Mouse (Mus musculus) T-helper 1 cell (primary cell): ENCODE measurements around the gene Spryd4.
"Not testable (repeated sequence)": the region's sequence is repeated elsewhere in the genome, so short reads cannot be mapped to it uniquely, and the experiment has no call there.

Experiments used
- in situ Hi-C: fragments of 300-600 bp; cut with MboI, MseI; formaldehyde crosslinking; loops from one replicate; pipeline ENCODE4 v1.15.1; 2025; ENCODE audit warnings: high pct_unique_total_duplicates

The Spryd4 gene

DNA sequence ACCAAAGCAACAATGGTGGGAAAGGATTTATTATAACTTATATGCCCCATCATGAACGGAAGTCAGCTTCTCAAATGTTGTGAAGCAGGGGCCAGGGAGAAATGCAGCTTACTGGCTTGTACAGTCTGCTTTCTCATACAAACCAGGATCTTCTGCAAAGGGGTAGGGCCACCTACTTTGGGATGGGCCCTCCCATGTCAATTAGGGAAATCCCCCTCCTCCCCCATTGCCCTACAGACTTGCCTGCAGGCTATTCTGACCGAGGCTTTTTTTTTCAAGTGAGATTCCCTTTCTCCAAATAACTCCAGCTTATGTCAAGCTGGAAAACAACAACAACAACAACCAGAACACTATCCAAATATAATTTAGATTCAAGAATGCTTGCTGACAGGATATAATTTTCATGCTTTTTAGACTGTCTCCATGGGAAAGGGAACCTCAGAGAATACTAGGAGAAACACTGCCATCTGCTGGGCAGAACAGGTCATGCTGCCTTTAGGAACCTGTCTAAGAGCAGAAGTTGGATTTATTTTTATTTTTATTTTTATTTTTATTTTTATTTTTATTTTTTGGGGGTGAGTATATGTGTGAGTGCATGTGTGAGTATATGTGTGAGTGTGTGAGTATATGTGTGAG lies 23.2 kb downstream of the Spryd4 start:
- in situ Hi-C loops: loop anchor here (5.0 kb wide), 2 partner anchors 91 to 241 kb away; no protein-coding TSS in a partner anchor

GRCm38 (mm10) chr10:128187181-128187605 lies 24.4 kb downstream of the Spryd4 start:
- in situ Hi-C loops: loop anchor here (5.0 kb wide), 2 partner anchors 90 to 240 kb away; no protein-coding TSS in a partner anchor

- in situ Hi-C loops: loop anchor here (5.0 kb wide), 2 partner anchors 89 to 239 kb away; no protein-coding TSS in a partner anchor
These were observed 25.6 kb downstream of the Spryd4 start for GRCm38 (mm10) chr10:128185959-128186358.

DNA sequence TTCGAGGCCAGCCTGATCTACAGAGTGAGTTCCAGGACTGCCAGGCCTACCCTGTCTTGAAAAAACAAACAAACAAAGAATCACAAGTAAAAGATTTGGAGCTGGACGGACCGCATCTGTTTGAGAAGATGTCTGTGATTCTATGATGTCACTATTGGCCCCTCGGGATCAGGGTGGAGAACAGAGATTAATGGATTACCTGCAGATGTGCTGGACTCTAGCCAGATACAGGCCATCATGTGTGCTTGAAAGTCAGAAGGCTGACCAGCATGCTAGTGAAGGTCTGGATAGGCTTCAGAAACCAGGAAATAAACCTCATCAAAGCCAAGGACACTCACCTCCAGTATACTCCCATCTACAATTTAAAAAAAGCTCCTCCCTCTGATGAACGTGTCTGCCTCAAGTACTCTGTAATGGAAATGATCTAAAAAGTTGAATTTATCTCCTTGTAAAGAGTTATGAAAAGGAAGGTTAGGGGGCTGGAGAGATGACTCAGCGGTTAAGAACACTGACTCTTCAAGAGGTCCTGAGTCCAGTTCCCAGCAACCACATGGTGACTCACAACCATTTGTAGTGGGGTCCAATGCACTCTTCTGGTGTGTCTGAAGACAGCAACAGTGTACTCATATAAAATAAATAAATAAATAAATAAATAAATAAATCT lies 26.2 kb downstream of the Spryd4 start:
- in situ Hi-C loops: loop anchor here (5.0 kb wide), 2 partner anchors 88 to 238 kb away; no protein-coding TSS in a partner anchor

GRCm38 (mm10) chr10:128184296-128184695 lies 27.3 kb downstream of the Spryd4 start:
- in situ Hi-C loops: loop anchor here (5.0 kb wide), 1 partner anchor 42 kb away; no protein-coding TSS in a partner anchor

GRCm38 (mm10) chr10:128179989-128180388 lies 31.6 kb downstream of the Spryd4 start, which contains the start of gene Rbms2:
Rbms2 (minus strand) TSS chr10:128180297.
- in situ Hi-C loops: loop anchor here (5.0 kb wide), 1 partner anchor 38 kb away; no protein-coding TSS in a partner anchor

DNA sequence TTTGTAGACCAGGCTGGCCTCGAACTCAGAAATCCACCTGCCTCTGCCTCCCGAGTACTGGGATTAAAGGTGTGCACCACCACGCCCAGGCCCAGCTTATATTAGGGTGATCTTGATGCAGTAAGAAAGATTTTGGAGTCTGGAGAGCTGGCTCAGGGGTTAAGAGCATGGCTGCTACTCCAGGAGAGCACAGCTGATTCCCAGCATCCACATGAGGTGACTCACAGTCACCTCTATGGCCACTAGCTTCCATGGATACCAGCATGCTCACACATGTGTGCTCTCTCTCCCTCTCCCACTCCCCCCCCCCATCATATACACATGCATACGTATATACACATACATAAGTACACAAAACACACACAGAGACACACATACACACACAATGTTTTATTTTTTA lies 34.3 kb downstream of the Spryd4 start:
- in situ Hi-C loops: no loop called here

- in situ Hi-C loops: no loop called here
These were observed 35.4 kb downstream of the Spryd4 start for GRCm38 (mm10) chr10:128175996-128176755.

GRCm38 (mm10) chr10:128175302-128175701 lies 36.3 kb downstream of the Spryd4 start:
- in situ Hi-C loops: no loop called here

- in situ Hi-C loops: not testable (repeated sequence)
These were observed 40.3 kb downstream of the Spryd4 start for GRCm38 (mm10) chr10:128171348-128171747.

DNA sequence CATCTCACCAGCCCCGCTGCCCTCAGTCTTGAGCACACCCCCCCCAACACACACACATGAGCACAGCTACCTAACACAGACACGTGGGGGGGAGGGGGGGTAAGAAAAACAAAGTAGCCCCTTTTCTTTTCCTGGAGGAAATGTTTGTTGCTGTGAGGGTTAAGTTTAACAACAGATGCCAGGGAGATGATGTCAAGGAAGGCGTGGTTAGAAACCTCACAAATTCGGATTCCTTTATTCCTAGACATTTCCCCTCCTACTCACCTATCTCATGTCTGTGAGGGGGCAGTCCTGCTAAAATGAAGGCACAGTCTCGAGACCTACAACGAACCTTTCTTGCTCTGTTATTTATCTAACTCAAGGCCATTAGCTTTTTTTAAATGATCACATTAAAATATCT lies 44.5 kb downstream of the Spryd4 start:
- in situ Hi-C loops: no loop called here

DNA sequence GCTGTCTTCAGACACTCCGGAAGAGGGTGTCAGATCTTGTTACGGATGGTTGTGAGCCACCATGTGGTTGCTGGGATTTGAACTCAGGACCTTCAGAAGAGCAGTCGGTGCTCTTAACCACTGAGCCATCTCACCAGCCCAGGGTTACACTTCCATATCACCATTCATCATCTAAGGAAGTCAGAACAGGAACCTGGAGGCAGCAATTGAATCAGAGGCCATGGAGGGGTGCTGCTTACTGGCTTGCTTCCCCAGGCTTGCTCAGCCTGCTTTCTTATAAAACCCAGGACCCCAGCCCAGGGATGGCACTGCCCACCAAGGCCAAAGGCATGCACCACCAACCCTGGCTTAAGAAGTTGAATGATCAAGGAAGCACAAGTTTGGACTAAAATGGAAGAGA lies 45.9 kb downstream of the Spryd4 start:
- in situ Hi-C loops: not testable (repeated sequence)
